Mouse (Mus musculus) retina, adult 2 months (tissue): ENCODE results near the gene Rasgrp2.

Experiments used
- DNase-seq: peaks from one replicate; pipeline ENCODE4 v3.0.0-alpha.2; 2012; ENCODE audit warnings: low read depth, low spot score

Rasgrp2 gene

DNA sequence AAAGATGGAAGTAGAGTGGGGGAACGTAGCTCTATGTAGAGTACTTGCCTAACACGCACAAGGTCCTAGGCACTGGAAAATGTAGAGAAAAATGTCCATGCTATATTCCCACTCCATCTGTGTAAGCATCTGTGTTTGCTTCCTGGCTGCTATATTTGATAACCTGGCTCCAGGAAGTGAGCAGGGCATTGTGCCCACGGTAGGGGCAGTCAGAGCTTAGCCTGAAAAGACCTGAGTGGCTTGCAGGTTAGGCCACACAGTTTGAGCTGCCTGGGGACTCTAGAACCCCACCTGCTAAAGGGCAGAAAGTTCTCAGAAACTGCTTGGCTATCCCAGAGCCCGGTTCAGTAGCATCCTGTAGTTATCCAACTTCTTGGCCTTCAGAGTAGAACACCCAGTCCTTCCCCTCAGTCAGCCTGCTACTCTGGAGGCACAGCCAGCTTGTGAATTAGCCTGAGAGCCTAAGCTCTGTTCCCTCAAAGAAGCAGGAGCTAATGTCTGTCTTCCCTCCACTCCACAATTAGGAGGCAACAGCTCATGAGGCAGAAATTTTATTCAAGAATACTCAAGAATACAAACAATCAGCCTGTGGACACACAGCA, 16.7 kb upstream of the Rasgrp2 start:
- DNase-seq = no peak

DNA sequence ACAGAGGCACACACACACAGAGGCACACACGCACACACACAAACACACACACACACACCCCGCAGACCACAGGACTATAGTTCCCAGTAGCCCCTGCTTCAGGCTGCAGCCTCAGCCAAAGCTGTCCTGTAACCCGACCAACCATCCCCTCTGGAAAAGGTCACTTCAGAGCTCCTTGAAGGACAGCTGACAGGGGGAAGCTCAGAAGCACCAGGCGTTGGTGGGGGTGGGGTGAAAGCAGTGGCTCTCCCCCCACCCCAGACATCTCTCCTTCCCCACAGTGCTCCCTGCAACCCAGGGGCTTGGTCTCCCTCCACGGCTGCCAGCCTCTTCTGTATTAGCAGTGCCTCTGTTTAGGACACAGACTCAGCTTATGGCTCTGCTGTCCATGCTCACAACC, 15.7 kb upstream of the Rasgrp2 start:
- DNase-seq = no peak

DNA sequence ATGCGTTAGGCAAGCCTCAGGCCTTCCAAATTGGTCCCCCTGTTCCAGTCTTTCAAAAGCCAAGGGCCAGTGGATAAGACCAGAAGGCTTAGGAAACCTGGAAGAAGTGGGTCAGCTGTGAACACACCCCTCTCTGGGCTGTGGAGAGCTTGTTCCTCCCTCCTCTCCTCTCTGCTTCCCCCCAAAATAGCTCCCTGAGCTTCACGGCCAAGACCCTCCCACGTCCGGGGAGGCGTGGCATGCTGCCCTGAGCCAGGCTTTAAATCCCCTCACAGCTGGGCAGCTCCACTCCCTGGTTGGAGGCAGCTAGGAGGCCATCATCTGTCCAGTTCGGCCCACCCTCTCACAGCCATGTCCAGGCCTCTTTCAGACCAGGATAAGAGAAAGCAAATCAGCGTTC, 15.0 kb upstream of the Rasgrp2 start, which contains the start of gene Pygm:
Pygm (plus strand) TSS at position 272 of the 400 bp plus-strand sequence.
- DNase-seq = no peak

DNA sequence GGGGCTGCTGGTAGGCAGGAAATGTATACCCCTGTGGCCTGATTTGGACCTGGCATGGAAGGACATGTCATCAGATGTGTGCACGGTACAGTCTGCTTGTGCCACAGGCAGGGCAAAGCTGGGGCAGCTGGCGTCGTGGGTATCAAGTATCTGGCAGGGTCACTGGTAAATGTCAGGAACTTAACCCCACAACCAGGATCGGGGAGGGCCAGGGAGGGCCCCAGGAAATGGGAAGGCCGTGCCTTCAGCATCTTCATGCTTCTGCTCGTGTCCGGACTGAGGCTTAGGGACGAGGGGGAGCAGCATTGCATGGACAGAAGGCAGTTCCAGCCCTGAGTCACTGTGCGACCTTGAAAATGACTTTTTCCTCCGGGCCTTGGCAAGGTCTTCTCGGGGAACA, 14.2 kb upstream of the Rasgrp2 start:
- DNase-seq = no peak

DNA sequence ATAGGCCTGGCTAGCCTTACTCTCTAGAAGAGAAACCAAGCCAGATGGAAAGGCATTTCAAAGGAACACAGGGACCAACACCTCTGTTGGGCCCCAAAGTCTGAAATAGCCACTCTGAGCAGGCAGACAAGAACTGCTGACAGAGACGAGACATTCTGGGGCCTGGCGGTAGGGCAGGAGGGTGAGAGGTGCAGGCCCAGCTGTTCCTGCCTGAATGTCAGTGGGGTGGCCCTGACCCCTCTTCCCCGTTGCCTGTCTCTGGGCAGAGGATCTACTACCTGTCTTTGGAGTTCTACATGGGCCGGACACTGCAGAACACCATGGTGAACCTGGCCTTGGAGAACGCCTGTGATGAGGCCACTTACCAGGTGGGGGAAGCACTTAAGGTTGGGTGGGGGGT, 13.7 kb upstream of the Rasgrp2 start:
- no peak for DNase-seq

DNA sequence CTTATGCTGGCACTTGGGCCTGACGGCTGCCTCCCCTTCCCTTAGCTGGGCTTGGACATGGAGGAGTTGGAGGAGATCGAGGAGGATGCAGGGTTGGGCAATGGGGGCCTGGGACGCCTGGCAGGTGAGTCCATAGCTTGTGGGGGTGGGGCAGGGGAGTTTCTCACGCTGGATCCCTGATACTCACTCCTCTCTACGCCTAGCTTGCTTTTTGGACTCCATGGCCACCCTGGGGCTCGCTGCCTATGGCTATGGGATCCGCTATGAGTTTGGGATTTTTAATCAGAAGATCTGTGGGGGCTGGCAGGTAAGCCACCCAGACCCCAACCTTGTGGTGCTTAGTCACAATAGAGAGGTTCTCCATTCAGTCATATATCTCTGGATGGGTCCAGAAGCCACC, 13.3 kb upstream of the Rasgrp2 start:
- no peak for DNase-seq

DNA sequence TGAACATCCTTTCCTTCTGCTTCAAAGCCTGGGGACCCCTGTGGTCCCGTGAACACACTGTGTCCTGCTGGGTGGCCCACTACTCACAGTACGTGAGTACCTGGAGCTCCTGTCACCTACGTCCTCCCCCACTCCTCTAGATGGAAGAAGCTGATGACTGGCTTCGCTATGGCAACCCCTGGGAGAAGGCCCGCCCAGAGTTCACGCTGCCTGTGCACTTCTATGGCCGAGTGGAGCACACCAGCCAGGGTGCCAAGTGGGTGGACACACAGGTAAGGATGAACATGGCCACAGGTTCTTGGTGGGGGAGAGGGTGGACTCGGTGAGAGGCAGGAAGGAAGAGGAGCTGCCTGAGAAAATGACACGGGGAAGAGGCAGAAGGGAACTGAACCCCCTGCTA, 12.9 kb upstream of the Rasgrp2 start:
- no peak for DNase-seq

DNA sequence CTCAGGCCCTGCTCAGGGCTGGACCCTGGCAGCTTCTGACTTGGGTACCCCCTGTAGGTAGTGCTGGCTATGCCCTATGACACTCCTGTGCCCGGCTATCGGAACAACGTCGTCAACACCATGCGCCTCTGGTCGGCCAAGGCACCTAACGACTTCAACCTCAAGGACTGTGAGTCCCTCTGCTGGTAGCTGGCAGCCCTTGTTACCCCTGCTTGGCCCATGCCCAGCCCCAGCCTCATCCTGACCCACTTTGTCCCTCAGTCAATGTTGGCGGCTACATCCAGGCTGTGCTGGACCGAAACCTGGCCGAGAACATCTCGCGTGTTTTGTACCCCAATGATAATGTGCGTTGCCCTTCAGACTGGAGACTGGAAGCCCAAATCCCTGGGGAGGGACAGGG, 11.1 kb upstream of the Rasgrp2 start:
- no peak for DNase-seq

DNA sequence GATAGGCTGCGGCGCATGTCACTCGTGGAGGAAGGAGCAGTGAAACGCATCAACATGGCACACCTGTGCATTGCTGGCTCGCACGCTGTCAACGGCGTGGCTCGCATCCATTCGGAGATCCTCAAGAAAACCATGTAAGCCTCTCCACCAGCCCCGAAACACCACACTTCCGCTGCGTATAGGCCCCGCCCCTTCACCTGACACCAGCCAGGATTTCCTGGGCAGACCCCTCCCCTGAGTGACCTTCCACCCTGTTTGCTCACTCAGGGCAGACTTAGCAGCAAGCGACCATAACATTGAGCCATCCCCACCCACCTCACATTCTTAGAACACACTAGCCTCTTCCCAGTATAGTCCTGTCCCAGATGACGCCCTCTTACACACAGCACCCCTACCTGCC, 9.3 kb upstream of the Rasgrp2 start:
- DNase-seq = no peak

DNA sequence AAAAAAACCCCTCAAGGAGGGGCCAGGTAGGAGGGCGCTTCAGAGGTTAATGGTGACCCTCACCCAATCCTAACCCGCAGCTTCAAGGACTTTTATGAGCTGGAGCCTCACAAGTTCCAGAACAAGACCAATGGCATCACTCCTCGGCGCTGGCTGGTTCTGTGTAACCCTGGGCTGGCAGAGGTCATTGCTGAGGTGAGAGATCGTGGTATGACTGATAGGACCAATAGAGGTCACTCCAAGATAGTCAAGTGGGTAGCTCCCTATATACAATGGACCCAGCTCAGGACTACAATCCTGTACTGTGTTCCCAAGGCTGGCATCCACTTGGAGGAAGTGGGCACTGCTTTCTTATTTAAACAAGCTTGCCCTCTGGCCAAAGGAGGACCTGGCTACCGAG, 8.9 kb upstream of the Rasgrp2 start:
- no peak for DNase-seq

DNA sequence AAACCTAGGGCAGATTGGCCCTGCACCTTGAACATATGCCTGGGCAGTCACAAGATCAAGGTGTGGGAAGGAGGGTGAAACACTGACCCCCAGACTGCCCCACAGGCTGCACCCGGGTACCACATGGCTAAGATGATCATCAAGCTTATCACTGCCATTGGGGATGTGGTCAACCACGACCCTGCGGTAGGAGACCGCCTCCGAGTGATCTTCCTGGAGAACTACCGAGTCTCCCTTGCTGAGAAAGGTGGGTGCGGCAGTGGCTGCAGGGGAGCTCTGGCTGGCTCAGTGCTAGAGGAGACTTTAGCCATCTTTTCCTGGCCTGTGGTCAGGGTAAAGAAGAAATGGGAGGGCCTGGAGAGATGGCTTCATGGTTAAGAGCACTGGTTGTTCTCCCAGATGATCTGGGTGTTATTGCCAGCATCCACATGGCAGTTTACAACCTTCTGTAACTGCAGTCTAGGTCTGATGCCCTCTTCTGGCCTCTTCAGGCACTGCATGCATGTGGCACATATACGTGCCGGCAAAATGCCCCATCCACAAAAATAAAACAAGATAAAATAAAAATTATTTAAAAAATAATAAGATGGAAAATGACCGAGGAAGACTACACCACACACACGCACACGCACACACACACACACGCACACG, 6.3 kb upstream of the Rasgrp2 start:
- no peak for DNase-seq

DNA sequence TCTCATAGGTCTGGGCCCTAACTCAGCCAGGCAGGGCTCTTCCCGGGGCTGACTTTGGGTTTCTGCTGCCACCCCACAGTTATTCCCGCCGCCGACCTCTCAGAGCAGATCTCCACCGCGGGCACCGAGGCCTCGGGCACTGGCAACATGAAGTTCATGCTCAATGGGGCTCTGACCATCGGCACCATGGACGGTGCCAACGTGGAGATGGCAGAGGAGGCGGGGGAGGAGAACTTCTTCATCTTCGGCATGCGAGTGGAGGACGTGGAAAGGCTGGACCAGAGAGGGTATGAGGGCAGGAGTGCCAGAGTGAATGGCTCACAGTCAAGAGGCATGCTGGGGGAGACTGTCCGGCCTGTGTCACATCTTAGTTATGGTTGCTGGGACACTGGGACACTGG, 5.5 kb upstream of the Rasgrp2 start:
- no peak for DNase-seq

DNA sequence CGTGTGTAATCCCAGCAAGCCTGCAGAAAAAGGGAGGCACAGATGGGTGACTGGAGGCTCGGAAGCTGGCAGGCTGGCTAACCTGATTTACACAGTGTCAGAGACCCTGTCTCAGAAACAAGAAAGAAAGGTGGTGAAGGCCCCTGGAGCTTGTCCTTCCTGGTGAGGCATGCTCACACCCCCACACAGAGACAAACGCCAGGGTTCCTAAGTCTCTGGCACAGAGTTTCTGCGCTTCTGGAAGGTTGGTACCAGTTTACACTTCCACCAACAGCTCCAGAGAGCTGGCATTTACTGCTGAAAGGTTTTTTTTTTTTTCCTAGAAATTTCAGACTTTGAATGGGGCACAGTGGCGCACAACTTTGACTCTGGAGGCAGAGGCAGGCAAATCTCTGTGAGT, 2.9 kb upstream of the Rasgrp2 start:
- no peak for DNase-seq

DNA sequence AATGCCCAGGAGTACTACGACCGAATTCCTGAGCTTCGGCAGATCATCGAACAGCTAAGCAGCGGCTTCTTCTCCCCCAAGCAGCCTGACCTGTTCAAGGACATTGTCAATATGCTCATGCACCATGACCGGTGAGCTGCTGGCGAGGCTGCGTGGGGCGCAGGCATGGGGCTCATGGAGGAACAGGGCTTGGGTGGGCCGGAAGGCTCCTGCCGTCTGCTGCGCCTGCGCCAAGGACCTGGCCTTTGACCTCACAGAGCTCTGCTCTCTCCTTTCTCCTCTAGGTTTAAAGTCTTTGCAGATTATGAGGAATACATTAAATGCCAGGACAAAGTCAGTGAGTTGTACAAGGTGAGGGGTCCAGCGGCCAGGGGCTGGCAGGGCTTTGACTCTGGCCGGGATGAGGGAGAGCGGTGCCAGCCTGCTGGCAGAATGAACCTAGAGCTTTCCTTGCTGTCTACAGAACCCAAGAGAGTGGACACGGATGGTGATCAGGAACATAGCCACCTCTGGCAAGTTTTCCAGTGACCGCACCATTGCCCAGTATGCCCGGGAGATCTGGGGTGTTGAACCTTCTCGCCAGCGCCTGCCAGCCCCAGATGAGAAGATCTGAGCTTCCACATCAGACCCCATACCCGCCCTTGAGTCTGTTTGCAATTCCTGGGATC, 1.4 kb upstream of the Rasgrp2 start:
- DNase-seq = no peak

DNA sequence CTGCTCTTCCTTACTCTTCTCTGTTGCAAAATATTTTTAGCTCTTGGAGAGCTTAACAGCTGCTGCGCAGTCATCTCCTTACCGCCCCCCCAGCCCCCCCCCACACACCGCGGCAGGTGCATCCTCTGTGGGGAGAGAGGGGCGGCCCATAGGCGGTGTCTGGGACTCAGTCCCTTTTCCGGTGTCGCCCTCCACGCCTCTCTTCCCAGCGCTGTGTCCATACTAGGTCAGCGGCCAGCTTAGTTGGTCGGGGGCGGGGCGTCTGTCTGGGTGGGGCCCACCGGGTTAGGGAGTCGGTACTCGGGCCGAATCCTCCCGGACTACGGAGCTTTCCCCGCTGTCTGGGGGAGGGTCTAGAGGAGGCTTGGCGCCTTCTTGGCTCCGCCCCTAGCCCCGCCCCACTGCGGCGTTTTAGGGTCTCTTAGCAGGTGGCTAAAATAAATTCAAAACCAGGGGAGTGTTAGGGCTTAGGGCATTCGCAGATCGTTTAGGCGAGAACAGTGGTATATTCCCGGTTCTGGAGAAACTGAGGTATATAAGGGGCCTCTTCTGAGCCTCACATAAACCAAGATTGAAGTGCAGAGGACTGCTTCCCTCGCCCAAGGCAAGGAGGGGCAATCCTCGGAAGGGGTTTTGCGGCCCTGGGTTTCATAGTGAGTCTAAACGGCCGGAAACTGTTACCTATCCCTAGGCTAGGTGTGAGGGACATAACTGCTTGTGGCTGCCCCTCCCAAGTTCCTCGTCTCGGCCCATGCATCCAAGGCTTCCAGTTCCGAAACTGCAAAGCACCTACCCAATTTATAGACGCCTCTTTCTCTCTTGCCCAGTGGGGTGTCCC, 474 bp upstream of the Rasgrp2 start:
- DNase-seq = no peak

DNA sequence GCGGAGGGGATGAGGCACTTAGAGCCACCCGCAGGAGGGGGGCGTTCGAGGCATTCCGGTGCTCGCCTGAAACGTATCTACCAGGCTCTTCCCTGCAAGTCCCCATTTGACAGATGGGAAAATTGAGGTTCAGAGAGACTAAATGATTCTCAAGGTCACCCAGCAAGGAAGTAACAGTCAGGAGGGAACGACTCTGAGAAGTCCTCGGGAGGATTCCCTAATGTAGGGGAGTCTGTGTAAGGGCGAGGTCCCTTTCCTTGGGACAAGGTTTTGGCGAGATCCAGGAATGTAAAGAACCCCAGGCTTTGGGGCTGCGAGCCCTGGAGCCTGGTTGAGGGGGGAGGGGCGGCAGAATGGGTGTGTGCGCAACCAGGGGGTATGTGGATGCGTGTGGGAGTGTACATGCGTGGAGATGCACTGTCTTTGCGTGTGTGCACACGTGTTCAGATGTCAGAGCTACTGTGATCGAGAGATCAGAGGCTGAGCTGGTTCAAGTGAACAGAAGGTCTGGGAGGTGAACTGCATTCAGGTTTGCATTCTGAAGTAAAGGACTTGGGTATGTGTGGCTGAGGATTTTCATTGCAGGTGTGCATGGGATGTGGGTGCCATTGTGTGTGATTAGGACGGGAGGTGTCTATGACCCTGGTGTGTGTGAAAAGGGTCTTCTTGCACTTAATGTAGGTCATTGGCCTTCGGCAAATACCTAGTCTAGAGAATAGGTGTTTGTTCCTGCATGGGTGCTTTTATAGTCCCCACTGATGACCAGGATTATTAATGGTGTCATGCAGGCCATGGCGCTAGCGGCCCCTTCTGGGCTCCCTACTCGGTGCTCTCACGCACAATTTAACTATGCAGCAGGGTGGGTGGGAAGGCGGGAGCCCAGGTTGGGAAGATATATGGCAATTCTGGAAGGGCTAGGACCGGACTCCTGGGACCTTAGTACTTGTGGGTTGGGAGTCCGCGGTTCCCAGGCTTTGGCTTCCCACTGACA, 1.3 kb downstream of the Rasgrp2 start:
- DNase-seq = no peak

DNA sequence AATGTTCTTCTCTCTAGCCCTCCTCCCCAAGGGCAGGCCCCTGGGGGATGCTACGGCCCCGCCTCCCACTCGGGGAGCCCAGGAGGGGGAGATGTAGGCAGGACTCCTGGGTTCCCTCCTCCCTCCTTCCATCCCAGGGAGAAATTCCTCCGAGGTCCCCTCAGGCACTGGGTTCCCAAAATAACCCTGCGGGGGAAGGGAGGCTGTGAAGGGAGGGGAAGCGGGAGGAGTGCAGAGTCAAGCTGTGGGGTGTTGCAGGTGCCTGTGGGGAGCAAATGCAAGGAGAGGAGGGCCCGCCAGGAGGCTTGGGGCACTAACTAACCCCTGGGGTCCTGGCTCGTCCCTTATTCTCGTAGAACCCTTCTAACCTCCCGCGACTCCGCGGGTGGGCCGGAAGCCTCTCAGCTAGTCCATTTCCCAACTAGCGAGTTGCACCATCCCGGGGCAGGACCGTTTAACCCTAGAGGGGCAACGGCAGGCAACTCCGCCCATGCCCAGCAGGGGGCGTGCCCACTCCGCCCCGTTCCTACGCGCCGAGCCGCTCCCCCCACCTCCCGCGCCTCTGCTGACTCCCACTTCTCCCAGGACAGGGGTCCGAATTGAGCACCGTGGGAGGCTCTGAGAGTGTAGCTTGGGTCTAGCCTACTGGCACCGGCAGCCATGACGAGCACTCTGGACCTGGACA, 2.1 kb downstream of the Rasgrp2 start:
- DNase-seq = no peak

DNA sequence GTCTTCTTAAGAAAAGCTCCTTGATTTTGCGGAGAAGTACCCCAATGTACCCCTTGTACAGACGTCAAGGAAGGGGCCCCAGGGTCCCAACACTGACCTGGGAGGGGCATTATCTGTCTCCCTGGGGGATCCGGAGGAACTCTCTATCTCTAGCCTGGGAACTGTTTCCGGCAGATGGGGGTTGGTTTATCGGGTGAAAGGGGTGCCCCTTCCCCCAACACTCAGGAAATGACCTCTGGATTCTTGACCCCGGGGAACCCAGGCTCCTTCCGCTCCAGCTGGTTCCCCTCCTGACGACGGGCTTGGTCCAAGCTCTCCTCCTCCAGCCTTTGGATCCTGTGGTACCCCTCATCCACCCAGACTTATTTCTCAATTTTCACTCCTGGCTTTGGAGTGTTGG, 2.8 kb downstream of the Rasgrp2 start:
- DNase-seq = no peak

DNA sequence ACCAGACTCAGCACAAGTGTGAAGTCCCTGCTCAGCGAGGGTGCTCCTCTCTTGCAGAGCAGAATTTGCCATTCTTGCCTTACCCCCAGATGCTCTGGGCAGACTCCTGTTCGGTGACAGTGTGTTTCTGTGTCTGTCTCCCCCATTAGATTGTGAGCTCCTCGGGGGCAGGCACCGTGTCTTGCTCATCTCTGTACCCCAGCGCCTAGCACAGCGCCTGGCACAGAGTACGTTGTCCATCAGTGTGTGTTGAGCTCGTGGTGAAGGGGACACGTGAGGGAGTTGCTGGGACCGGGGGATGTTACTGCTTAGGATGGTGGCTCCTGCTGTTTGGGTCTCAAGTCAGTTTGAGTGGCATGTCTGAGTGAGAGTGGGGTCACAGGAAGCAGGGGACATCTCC, 4.7 kb downstream of the Rasgrp2 start:
- DNase-seq = no peak

DNA sequence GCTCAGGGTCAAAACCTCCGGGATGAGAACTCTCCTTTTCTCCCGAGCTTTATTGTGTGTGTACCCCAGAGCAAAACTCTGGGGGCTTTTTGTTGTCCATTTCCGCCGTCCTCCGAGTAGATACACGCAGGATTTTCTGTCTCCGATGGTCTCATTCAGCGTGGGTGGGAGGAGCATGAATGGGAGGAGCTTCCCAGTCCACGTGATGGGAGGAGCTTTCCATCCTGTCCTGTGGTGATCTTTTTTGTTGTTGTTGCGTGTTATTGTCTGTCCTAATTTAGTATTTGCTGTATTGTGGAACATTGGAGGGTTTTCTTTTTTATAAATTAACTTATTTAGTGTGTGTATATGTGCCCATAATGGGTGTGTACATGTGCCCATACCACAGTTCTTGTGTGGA, 6.3 kb downstream of the Rasgrp2 start:
- no peak for DNase-seq

DNA sequence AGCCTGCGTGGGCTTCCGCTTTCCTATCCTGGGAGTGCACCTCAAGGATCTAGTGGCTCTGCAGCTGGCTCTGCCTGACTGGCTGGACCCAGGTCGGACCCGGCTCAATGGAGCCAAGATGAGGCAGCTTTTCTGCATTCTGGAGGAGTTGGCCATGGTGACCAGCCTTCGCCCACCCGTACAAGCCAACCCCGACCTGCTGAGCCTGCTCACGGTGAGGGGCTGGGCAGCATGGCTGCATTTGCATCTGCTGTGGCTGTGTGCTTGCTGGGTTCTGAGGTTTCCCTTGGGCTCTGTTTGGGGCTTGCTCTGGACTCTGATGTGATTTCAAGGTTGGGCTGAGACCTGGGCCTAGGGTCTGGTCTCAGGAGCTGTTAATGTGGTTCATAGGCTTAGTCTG, 8.0 kb downstream of the Rasgrp2 start:
- DNase-seq = no peak
